Mouse (Mus musculus) hindbrain, embryonic 16.5 days (tissue): ENCODE measurements around the gene Prkd1. TPM values are rescaled to one million over a fixed set of nuclear protein-coding genes. Genes with fewer than 3 reads are reported as not detected.

Experiments used
- ATAC-seq: fragments of 200-750 bp; cut with Nextera tagmentation; 2 replicates; pipeline ENCODE4 v1.8.0; 2017; ENCODE audit warnings: moderate TSS enrichment, moderate library complexity
- H3K27ac ChIP-seq: fragments of 300-500 bp; sonication (generic); 2 replicates; pipeline ENCODE4 v1.5.1; 2014; ENCODE audit warnings: low read depth, mild to moderate bottlenecking, control low read depth, low read length, moderate library complexity
- H3K27me3 ChIP-seq: fragments of 300-500 bp; sonication (generic); replicated peaks from 2 replicates; pipeline ENCODE4 v1.6.1; 2014; ENCODE audit warnings: low read length; ENCODE audit not compliant: control insufficient read depth, insufficient read depth
- H3K36me3 ChIP-seq: fragments of 300-500 bp; sonication (generic); 2 replicates; pipeline ENCODE4 v1.6.1; 2014; ENCODE audit warnings: mild to moderate bottlenecking, low read length, moderate library complexity, mixed read lengths; ENCODE audit not compliant: control insufficient read depth, insufficient read depth
- H3K4me1 ChIP-seq: fragments of 300-500 bp; sonication (generic); 2 replicates; pipeline ENCODE4 v1.6.1; 2014; ENCODE audit warnings: low read depth, low read length; ENCODE audit not compliant: control insufficient read depth, insufficient read depth
- H3K4me2 ChIP-seq: fragments of 300-500 bp; sonication (generic); 2 replicates; pipeline ENCODE4 v1.6.1; 2014; ENCODE audit warnings: mild to moderate bottlenecking, low read length, control low read depth, moderate library complexity
- H3K4me3 ChIP-seq: fragments of 300-500 bp; sonication (generic); 2 replicates; pipeline ENCODE4 v1.5.1; 2014; ENCODE audit warnings: mild to moderate bottlenecking, low read length, control low read depth, moderate library complexity
- H3K9ac ChIP-seq: fragments of 300-500 bp; sonication (generic); 2 replicates; pipeline ENCODE4 v1.6.1; 2014; ENCODE audit warnings: low read depth, mild to moderate bottlenecking, control low read depth, low read length, moderate library complexity
- H3K9me3 ChIP-seq: fragments of 300-500 bp; sonication (generic); 2 replicates; pipeline ENCODE4 v1.6.1; 2014; ENCODE audit warnings: mild to moderate bottlenecking, low read length, moderate library complexity; ENCODE audit not compliant: control insufficient read depth
- WGBS: fragments of 180-500 bp; shearing (Covaris S2); extraction: QIAGEN DNeasy Blood & Tissue Kit; methylation state at CpG from one replicate; pipeline ENCODE4 v1.1.7; 2014; 5-methylcytosine and 5-hydroxymethylcytosine counted together
- polyA plus RNA-seq: library from polyadenylated mRNA; unstranded; fragments of >200 nt; fragmentation: Nextera tagmentation; extraction: Ambion mirVana; gene quantifications from 2 replicates; pipeline ENCODE4 v1.2.1, GENCODE M21; 2015

The Prkd1 gene
- polyA plus RNA-seq, 1 experiment from 2014 or later = 1.7 TPM

- H3K4me2 ChIP-seq = no peak overlapping the region
- ATAC-seq = no peak
Measured at GRCm38 (mm10) chr12:50499796-50500504, 148.9 kb downstream of the Prkd1 start.

GRCm38 (mm10) chr12:50496006-50496405, 152.9 kb downstream of the Prkd1 start:
- WGBS = 73% methylated on average over 3 of the region's 3 CpGs
- no peak overlapping the region for H3K4me3 ChIP-seq

More at GRCm38 (mm10) chr12:50499796-50500504, 148.9 kb downstream of the Prkd1 start:
- Histone ChIP-seq H3K4me1 (no peaks in the 10 kb centered on the region), H3K27ac (no peak overlapping the region), H3K4me3 (no peak overlapping the region), H3K36me3 (no peaks in the 10 kb centered on the region), H3K27me3 (no peaks in the 10 kb centered on the region), H3K9ac (no peak overlapping the region), H3K9me3 (no peaks in the 10 kb centered on the region)
- WGBS = 61% methylated on average over 3 of the region's 3 CpGs

GRCm38 (mm10) chr12:50479784-50480183, 169.1 kb downstream of the Prkd1 start:
- H3K9me3 ChIP-seq = no peaks in the 10 kb centered on the region
- no peak overlapping the region for H3K4me3 ChIP-seq
- H3K4me2 ChIP-seq = no peak overlapping the region
- 67% methylated on average over 7 of the region's 7 CpGs for WGBS
- H3K4me1 ChIP-seq = no peaks in the 10 kb centered on the region
- peak; percentile 42; the same call in 1 of the 2 replicates for ATAC-seq
- no peak overlapping the region for H3K27ac ChIP-seq
- no peaks in the 10 kb centered on the region for H3K36me3 ChIP-seq
- no peaks in the 10 kb centered on the region for H3K27me3 ChIP-seq
- H3K9ac ChIP-seq = no peak overlapping the region

More at GRCm38 (mm10) chr12:50496006-50496405, 152.9 kb downstream of the Prkd1 start:
- H3K4me1 ChIP-seq = no peaks in the 10 kb centered on the region
- no peaks in the 10 kb centered on the region for H3K36me3 ChIP-seq
- ATAC-seq = no peak
- H3K27me3 ChIP-seq = no peaks in the 10 kb centered on the region
- H3K27ac ChIP-seq = no peak overlapping the region
- H3K9ac ChIP-seq = no peak overlapping the region
- H3K4me2 ChIP-seq = no peak overlapping the region
- no peaks in the 10 kb centered on the region for H3K9me3 ChIP-seq

- Histone ChIP-seq H3K4me2 (no peak overlapping the region), H3K27me3 (no peaks in the 10 kb centered on the region), H3K9ac (no peak overlapping the region), H3K27ac (no peak overlapping the region), H3K9me3 (peaks cover 5% of the 10 kb centered on the region; the same call in 1 of the 2 replicates), H3K36me3 (no peaks in the 10 kb centered on the region), H3K4me3 (no peak overlapping the region), H3K4me1 (no peaks in the 10 kb centered on the region)
- 86% methylated on average over 3 of the region's 3 CpGs for WGBS
- no peak for ATAC-seq
Measured at GRCm38 (mm10) chr12:50457151-50457550, 191.7 kb downstream of the Prkd1 start.

GRCm38 (mm10) chr12:50451761-50452160, 197.1 kb downstream of the Prkd1 start:
- no peak overlapping the region for H3K27ac ChIP-seq
- WGBS = 93% methylated on average over 3 of the region's 3 CpGs

GRCm38 (mm10) chr12:50436660-50437059, 212.2 kb downstream of the Prkd1 start:
- ATAC-seq = no peak
- H3K9ac ChIP-seq = no peak overlapping the region
- no peaks in the 10 kb centered on the region for H3K4me1 ChIP-seq
- 72% methylated on average over 6 of the region's 6 CpGs for WGBS
- H3K4me3 ChIP-seq = no peak overlapping the region
- H3K4me2 ChIP-seq = no peak overlapping the region
- no peaks in the 10 kb centered on the region for H3K27me3 ChIP-seq
- H3K27ac ChIP-seq = no peak overlapping the region
- H3K36me3 ChIP-seq = no peaks in the 10 kb centered on the region
- no peaks in the 10 kb centered on the region for H3K9me3 ChIP-seq

More at GRCm38 (mm10) chr12:50451761-50452160, 197.1 kb downstream of the Prkd1 start:
- H3K4me2 ChIP-seq = no peak overlapping the region
- H3K9me3 ChIP-seq = no peaks in the 10 kb centered on the region
- H3K4me1 ChIP-seq = no peaks in the 10 kb centered on the region
- no peak overlapping the region for H3K9ac ChIP-seq
- H3K4me3 ChIP-seq = no peak overlapping the region
- no peaks in the 10 kb centered on the region for H3K36me3 ChIP-seq
- no peaks in the 10 kb centered on the region for H3K27me3 ChIP-seq
- no peak for ATAC-seq

GRCm38 (mm10) chr12:50430129-50430703, 218.7 kb downstream of the Prkd1 start:
- WGBS = 43% methylated on average over 5 of the region's 5 CpGs
- Histone ChIP-seq H3K9me3 (no peaks in the 10 kb centered on the region), H3K4me2 (no peak overlapping the region), H3K27ac (no peak overlapping the region), H3K9ac (no peak overlapping the region), H3K36me3 (no peaks in the 10 kb centered on the region), H3K4me1 (no peaks in the 10 kb centered on the region), H3K27me3 (no peaks in the 10 kb centered on the region), H3K4me3 (no peak overlapping the region)
- ATAC-seq = peak; percentile 45; the same call in 1 of the 2 replicates

- WGBS = 28% methylated on average over 11 of the region's 11 CpGs
- Histone ChIP-seq H3K9me3 (no peaks in the 10 kb centered on the region), H3K36me3 (no peaks in the 10 kb centered on the region), H3K4me3 (no peak overlapping the region), H3K27me3 (no peaks in the 10 kb centered on the region), H3K9ac (no peak overlapping the region), H3K4me1 (no peaks in the 10 kb centered on the region), H3K27ac (no peak overlapping the region), H3K4me2 (peak overlapping the region; percentile 16; the same call in 1 of the 2 replicates)
- ATAC-seq = peak; percentile 91
Measured at GRCm38 (mm10) chr12:50352404-50352803, 296.5 kb downstream of the Prkd1 start.

- Histone ChIP-seq H3K4me1 (no peaks in the 10 kb centered on the region), H3K4me3 (no peak overlapping the region), H3K4me2 (no peak overlapping the region), H3K36me3 (no peaks in the 10 kb centered on the region), H3K27ac (no peak overlapping the region), H3K27me3 (no peaks in the 10 kb centered on the region), H3K9ac (no peak overlapping the region), H3K9me3 (no peaks in the 10 kb centered on the region)
- WGBS = 9% methylated on average over 4 of the region's 4 CpGs
- no peak for ATAC-seq
Measured at GRCm38 (mm10) chr12:50333182-50333581, 315.7 kb downstream of the Prkd1 start.
